Mouse (Mus musculus) kidney, adult 9 months (tissue): Measurements from ENCODE around the gene Nlrp2.

ENCODE experiments used
- DNase-seq: peaks from one replicate; pipeline ENCODE4 v3.0.0; 2022

Nlrp2 gene

GRCm38 (mm10) chr7:5350935-5351334 is at the start of gene Nlrp2:
TSS of gene Nlrp2 (minus strand) at chr7:5351035.
- DNase-seq = no peak

GRCm38 (mm10) chr7:5366724-5367123 is 15.9 kb upstream of the Nlrp2 start:
- DNase-seq = no peak

- DNase-seq = no peak
Measured at GRCm38 (mm10) chr7:5363599-5363998, 12.8 kb upstream of the Nlrp2 start.

- no peak for DNase-seq
Measured at GRCm38 (mm10) chr7:5350237-5350636, 598 bp downstream of the Nlrp2 start, which contains the start of gene Gm5065. TSS of gene Gm5065 (plus strand) at chr7:5350537.

GRCm38 (mm10) chr7:5327511-5327910 is 23.3 kb downstream of the Nlrp2 start:
- no peak for DNase-seq

GRCm38 (mm10) chr7:5288281-5288680 is 62.6 kb downstream of the Nlrp2 start:
- no peak for DNase-seq

GRCm38 (mm10) chr7:5263051-5263450 is 87.8 kb downstream of the Nlrp2 start:
- DNase-seq = no peak
